Mouse (Mus musculus) small intestine, adult 2 months (tissue): Measurements from ENCODE around the gene Me3.

Experiments used
- CTCF ChIP-seq: fragments of 200-500 bp; IDR thresholded peaks from 2 replicates; pipeline ENCODE4 v1.5.1; 2012; ENCODE audit warnings: low read depth, mild to moderate bottlenecking, control low read depth, inconsistent platforms, low read length, moderate library complexity, mixed read lengths; ENCODE audit not compliant: insufficient replicate concordance, insufficient read length; ENCODE audit errors: extremely low read depth
- POLR2A ChIP-seq: fragments of 200-500 bp; IDR thresholded peaks from 2 replicates; pipeline ENCODE4 v1.6.1; 2012; ENCODE audit warnings: low read depth, mild to moderate bottlenecking, control low read depth, inconsistent platforms, low read length, moderate library complexity

- TF ChIP-seq POLR2A = no peak
- no peak for TF ChIP-seq CTCF
Observed at GRCm38 (mm10) chr7:89891412-89891811, 259.2 kb downstream of the Me3 start.
